Mouse (Mus musculus): ENCODE results near the gene Gpr85.

- no peak for TF ChIP-seq POLR2A (IDR thresholded peaks at IDR 0.05; ENCODE audit: borderline replicate concordance, extremely low read depth, low read depth, low read length)
- no peak for TF ChIP-seq CTCF (IDR thresholded peaks at IDR 0.05; ENCODE audit: insufficient read depth, low read length)
Measured at GRCm38 (mm10) chr6:13859877-13860585, 20.3 kb upstream of the Gpr85 start.

Measured in lung, adult 2 months (tissue).